Mouse (Mus musculus) thymus, postnatal 10 days (tissue): ENCODE results near the gene Inpp5k.
A peak's percentile ranks its signal among the peaks of the same experiment; 100 is the strongest.

Experiments used
- DNase-seq, 2 experiments: peaks; one replicate each; pipeline ENCODE4 v3.0.0; 2021; ENCODE audit warnings: low spot score in 2 of 2

The Inpp5k gene

DNA sequence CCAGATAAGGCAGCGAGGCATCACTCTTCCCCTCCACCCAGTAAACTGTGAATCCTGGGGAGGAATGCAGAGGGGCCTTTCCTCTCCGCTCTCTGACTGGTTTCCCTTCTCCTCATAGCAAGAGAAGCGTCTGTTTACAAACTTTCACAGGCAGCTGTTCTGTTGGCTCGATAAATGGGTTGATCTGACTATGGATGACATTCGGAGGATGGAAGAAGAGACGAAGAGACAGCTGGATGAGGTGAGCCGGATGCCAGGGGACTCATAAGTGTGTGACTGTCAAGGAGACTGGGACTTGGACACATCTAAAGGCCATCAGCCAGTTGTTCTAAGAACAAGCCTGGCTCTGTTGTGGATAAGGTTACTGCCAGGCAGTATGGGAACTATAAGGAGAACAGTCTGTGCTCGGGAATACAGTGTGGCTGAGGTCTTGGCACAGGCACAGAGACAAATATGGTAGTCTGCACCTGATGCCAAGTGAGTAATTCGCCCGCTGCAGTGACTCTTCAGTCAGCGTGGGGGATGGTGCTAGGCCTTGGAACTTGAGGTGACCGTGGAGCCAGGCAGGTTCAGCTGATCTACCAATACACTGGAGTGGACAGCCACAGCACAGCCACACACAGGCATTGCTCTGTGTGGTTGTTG lies 10.5 kb upstream of the Inpp5k start:
- no peak for DNase-seq

DNA sequence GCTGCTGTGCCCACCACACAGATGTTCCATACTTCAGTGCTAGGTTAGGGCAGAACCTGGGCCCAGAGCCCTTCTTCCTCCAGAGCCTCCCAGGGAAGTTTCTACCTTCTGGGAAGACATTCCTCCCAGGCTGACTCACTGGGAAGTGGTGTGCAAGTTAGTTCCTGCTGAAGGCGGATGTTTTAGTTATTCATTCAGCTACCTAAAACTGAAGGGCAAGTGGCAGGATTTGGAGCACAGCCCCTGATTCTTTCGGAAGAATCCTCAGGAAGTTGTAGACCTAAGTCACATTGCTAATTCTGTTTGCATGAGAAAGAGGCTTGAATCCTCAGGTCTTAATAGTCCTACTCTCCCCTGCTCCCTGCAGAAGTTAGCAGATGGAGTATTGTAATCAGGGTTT lies 9.4 kb upstream of the Inpp5k start:
- DNase-seq: no peak

DNA sequence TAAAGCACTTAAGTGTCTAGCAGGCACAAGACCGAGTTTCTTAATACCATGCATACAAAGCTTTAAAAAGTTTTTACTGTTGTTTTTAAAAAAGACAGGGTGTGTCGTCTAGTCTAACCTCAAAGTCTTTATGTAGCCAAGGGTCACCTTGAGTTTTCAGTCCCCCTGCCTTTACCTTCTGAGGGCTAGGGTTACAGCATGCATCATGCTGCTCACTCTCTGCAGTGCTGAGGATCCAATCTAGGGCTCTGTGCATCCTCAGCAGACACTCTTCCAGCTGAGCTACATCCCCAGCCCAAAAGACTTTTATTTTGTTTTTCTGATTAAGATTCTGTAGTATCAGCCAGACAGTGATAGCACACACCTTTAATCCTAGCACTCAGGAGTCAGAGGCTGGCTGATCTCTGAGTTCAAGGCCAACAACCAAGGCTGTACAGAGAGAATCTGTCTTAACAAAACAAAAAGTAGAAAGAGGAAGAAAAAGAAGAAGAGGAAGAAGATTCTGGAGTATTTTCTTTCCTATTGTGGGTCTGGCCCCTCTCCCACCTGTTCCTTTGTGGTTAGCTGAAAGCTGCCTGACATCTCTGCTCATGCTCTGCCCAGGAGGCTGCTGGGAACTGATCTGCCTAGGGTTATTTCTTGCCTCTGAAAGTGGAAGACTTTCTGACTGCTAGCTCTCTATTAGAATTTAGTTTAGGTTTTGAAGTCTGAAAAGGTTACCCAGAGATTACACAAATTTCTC lies 8.0 kb upstream of the Inpp5k start:
- peak; percentile 37 to 47 for DNase-seq

DNA sequence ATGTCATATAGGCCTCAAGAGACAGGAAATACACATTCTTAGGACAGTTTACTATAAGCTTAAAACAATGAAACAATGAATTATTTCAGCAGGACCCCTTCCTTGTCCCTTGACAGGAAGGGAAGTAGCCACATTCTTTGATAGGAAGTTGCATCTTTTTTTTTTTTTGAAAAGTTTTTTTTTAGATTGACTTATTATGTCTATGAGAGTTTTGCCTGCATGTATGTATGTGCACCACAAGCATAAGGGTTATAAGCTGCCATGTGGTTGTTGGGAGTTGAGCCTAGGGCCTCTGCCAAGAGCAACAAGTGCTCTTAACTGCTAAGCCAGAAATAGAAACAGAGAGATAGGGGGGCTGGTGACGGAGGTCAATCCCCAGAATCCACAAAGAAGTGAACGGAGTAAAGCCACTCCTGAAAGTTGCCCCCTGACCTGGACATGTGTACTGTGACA lies 6.7 kb upstream of the Inpp5k start:
- no peak for DNase-seq

DNA sequence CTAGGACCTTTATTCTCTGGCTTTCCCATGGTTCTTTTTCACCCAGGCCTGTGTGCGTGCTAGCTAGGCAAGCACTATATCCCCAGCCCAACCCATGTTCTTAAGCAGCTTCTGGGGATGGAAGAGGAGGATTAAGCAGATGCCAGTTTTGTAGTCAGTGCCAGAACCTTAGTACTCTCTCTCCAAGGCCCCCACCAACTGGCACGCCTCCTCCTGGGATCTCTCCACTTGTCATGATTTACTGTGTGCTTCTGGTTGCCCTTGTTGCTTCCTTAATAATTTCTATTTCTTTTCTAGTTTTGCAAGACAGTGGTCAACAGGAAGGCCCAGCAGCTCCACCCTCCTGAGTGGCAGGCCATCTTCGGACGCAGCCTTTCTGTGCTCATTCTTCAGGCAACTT lies 5.0 kb upstream of the Inpp5k start:
- DNase-seq: no peak

DNA sequence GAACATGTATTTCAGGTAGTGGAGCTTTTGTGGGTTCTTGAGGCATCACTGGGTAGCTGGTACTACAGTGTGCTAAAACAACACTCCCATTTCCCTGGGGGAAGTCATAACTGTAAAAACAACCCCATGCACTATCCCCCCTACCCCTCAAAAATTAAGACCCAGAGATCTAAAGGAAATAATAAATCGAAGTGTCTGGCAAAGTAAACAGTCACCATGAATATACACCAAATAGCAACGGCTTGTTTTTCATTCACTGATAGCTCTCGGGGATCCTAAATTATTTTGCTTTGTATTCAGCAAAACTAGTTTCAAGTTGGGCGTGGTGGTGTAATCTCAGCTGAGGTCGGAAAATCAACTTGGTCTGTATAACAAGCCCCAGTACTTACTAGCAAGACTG lies 690 bp upstream of the Inpp5k start:
- no peak for DNase-seq

DNA sequence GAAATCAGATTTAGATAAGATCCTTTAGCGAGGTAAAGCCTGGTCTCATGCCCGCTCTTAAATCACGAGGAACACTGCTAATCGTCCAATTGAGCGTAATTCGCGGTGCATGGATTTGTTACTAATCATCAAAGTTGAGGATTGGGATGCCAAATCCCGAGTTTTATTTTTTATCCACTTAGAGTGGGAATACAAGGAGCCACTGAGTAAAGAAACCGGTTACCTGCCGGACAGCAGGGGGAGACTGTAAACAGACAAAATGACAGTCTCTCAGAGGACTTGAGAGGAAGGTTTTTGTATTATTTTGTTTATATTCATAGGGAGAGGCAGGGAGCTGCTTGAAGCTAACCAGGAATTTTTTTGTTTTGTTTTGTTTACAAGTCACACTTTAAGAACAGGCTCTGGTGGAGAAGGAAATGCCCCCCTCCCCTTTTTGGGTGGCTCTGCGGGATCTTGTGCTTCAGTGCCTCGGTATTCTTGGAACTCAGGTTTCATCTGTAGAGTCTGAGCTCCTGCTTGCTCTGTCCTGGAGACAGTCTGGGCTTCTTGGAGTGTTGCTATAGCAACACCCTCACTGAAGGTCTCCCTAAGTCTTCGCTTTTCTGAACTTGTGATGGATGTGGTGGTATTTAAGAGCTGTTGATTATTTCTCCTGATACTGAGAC lies 905 bp downstream of the Inpp5k start:
- DNase-seq: peak in 1 of 2 experiments; percentile 38

DNA sequence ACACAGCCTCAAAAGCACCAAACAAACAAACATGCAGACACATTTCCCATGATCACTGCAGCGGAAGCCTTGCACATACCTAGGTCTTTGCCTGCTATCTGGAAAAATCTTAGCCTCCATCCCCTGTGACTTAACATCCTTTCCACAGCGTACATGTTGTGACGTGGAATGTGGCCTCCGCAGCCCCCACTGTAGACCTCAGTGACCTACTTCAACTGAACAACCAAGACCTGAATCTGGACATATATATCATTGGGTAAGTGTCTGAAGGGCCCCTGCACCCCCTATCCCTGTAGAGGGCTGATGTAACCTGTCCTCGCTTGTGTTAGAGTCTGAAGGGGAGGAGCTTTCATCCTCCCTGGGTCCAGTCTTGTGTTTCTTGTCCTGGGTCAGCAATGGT lies 2.1 kb downstream of the Inpp5k start:
- DNase-seq: no peak

DNA sequence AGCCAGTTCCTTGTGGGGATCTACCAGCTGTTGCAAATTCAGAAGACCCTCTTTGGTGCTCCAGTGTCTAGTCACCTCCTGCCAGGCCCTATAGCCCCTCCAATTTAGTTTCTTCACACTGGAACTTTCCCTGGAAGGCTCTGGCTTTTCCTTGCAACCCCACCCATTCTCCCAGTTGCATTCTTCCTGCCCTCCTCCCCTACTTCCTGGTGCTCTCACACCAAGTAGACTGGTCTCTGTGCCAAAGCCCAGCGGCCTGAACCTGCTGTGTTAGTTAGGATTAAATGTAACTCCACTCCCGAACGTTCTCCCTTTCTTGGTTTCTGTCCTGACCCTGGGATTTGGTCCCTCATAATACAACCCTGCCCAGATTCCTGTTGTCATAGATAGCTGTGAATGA lies 4.0 kb downstream of the Inpp5k start:
- no peak for DNase-seq

DNA sequence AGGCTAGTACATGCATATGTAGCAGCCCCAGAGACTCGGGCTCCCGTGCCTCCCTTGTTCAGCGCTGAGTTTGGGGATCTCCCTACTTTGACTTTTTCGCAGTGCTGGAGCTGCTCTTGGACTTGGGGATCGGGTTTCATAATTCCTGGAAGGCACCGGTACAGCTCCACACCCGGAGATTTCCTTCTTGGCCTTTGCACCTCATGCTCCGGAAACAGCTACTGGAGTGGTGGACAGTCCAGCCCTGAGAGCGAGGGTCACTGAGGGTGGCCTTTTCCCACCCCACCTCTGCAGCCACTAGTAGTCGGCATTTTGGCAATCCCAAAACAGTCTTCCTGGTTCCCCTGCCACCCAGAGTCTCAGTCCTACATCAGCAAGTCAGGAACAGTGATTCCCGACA lies 4.5 kb downstream of the Inpp5k start:
- DNase-seq: no peak

DNA sequence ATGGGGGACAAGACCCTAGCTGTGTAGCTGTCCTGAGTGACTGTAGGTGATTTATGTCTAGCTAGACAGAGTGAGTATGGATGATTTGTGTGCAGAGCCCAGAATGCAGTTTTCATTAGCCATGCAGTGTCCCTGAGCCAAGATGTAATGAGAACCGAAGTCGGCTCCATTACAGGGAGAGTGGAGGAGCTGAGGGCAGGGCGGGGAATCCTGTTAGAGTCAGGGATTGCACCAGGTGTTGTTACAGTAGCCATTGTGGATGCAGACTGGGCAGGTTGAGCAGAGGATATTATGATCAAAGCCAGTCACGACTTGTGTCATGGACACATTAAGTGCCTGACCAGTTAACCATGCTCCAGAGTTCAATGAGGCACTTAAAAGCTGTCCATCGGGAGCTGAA lies 12.5 kb downstream of the Inpp5k start:
- DNase-seq: no peak

DNA sequence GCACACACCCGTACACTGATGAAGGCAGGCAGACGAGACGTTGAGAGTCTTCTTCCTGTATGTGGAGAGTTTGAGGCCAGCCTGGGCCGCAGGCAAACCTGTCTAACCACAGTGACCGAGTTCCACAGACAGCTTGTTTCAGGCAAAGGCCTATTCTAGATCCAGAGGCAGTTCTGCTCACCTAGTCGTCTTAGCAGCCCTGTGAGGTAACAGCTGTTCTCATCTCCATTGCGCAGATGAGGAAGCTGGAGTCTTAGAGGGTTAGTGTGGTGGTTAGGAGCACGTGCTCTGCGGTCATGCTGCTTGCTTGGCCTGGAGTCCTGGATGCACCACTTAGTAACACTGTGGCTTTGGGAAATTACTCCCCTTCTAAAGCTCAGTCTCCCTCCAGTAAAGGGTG lies 13.9 kb downstream of the Inpp5k start:
- peak; percentile 42 to 44 for DNase-seq

DNA sequence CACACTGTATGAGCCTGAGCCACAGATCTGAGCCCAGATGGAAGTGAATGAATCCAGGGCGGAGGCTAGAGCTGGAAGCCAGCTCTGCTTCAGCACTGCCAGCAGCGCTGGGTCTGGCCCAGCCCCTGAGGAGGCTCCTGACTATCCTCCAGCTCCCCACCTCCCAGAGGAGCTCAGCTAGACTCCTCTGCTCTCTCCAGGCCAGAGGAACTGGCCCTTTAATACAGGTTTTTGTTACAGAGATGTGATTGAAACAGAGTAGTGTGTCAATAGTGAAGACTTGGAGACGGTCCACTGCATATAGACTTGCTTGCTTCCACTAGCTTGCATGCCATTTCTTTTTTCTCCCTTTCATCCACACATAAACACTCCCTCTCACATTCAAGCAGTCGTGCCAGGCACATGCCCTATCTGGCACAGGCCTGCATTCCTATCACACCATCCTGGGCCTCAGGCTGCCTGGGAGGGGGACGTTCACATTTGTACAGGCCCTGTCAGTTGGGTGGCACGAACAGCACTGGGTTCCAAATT lies 17.0 kb downstream of the Inpp5k start:
- DNase-seq: no peak

DNA sequence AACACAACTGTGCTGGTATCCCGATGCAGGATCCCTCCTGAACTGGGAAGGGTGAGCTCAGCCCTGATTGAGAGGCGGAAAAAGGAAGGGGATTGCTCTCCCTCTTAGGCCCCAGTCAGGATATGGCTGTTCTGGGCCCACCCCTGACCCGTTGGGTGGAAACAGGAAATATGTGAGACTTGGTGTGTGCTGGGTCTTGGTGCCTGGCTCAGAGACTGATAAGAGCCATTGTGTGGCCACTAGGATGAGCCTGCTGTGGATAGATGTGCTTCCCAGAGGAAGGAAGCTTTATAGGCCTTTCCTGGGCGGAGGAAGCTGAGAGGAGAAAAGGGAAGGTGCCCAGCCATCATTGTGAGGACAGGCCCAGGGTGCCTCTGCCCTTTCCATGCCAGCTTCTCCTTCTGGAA lies 18.4 kb downstream of the Inpp5k start:
- no peak for DNase-seq

DNA sequence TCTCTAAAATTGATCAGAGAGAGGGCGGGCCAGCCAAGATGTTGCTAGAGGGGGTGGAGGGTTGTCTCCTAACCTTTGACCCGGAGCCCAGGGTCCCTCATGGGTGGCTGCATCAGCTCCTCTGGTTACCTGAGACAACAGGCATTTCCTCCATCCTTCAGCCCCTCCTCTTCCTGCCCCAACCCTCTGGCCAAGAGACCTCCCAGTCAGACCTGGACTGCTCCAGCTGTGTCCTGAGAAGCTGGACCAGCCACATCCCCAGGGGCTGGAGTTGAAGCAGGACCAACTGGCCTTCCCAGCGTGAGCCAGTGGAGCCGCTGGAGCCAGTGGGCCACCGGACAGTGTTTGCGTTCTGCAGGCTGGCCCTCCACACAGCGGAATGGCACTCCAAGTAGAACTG lies 19.5 kb downstream of the Inpp5k start, which contains the start of gene Myo1c:
Gene Myo1c (plus strand): TSS at position 194 of the 400 bp plus-strand sequence.
- DNase-seq: no peak

DNA sequence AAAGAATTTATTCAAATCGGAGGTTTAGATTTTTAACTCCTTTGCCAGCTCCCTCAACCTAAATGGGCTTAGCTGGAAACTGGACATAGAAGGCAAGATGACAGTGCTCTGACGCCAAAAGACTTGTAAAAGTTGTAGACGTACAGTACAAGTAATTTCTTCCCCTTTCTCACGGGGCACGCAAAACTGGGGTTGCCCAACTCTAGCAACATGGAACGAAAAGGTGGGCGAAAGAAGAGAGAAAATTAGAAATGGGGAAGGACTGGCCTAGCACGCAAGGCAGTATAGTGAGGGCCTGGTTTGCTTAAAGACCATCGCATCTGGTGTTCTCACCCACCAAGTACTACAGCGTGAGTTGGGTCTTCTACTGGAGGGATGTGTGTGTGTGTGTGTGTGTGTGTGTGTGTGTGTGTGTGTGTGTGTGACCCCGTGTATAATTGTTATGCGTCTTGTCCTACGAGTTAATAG lies 20.2 kb downstream of the Inpp5k start:
- no peak for DNase-seq

DNA sequence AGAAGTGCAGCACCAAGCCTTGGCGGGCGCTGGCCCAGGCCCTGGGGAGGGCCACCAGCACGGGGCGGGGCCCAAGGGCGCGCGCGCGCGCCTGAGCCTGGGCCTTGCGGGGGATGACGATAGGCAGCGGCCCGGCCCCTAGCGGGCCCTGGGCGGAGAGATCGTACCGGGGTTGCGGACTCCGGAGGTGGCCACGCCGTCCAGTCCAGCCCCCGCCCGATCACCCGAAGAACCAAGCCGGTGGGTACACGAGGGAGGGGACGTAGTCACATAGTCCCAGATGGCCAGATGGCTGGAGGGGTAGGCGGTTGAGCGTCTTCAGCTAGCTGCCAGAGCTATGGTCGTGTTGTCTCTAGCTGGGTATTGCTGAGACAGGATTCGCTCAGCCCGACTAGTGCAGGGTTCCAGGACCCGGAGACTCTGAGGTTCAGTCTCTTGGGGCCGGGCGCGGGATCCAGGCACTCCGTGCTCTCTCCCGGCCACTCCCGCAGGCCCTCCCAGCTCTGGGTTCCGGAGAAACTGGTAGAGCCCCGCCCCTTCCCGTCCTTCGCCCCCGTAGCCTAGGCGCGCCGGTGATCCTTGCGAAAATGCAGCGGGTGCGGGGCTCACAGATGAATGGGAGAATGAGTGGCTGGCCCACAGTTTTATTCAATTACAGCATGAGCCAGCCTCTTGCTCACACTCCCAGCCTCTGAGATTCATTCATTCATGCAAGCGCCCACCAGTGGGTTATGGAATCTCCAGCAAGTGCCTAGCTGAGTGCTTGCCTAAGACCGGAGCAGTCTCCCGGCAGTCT lies 20.8 kb downstream of the Inpp5k start:
- peak; percentile 51 to 63 for DNase-seq

DNA sequence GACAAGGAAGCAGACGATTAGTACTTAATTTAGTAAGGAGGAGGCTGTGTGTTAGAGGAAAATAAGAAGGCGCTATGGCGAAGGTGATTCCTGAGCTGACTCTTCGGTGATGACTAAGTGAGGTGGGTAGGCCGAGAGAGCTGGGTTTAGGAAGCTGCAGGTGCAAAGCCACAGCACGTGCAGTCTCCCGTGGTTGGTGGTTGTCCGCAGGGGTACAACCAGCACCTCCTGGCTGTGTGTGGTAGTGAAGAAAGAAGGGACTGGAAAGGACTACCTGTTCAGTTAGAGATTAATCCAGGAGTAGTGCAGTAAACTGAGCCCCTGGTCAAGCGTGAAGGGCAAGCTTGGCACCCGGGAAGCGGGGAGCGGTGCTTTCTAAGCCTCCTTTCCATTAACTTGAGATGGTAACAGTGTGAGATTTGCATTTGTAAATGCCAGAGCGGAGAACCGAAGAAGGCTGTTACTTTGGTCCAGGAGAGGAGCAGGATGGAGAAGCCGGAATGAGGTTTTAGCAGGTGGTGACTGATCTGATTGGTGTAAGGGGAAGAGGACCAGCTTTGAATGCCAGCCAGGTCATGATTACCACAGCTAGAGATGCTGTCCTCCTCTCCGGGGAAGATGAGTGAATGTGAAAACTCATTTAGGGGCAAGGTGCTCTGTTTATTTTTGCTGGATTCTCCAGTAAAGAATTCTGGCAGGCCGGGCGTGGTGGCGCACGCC lies 21.6 kb downstream of the Inpp5k start:
- peak; percentile 69 to 76 for DNase-seq

DNA sequence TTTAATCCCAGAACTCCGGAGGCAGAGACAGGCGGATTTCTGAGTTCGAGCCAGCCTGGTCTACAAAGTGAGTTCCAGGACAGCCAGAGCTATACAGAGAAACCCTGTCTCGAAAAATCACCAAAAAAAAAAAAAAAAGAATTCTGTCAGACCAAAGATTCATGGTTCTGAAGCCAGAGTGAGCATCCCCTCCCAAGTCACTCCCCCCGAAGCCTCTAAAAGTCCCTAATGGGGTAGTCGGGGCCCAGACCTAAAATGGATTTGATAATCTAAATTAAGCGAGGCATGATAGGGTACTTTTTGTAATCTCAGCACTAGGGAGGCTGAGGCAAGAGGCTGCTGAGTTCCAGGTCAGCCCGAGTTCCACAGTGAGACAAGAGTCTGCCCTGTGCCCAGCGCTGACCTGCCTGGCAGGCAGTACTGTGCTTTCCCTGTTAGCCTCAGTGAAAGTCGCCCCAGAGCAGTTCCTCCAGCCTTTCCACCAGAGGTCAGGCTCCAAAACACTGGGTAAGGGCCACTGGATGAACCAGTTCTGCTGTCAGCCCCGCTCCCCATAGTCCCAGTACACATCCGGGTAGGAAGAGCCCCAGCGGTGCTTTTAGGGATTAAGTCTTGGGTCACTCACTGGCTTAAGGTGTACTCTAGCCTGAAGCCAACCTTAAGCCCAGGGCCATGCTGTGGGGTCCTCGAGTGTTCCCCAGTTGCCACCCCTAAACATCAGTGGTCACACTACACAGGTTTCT lies 22.3 kb downstream of the Inpp5k start:
- no peak for DNase-seq

DNA sequence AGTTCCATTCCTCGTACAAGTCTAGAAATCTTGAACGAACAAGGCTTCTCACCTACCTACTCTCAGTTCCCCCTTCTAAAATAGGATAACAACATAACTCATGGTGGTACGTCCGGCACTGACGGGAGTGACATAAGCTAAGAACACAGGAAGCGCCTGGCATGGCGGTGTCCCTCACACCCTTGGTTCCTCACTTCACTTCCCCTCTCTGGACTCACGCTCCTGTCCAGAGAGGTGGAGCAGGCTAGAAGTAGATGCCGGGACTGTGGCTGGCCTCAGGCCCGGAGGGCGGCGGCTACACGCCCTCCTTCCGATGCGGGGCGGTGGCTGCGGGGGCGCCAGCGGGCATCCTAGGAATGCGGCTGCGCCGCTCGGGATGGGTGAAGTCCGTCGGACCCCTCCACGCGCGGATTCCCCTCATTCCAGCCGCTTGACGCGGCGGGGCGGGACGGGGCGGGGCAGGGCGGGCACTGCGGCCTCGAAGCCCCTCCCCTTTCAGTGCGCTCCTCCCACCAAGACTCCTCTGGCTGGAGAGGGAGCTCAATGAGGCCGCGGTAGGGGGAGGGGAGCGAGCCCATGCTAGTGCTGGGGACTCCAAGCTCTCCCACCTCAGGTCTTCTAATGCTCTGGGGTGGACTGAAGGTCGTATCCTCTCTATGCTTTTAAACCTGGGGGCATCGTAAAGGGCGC lies 23.1 kb downstream of the Inpp5k start:
- DNase-seq: peak; percentile 64 to 66
